Mouse (Mus musculus): ENCODE measurements around the gene Rinl. TPM values are rescaled to one million over a fixed set of nuclear protein-coding genes. Genes with fewer than 3 reads are reported as not detected.

Rinl gene
- total RNA-seq, 2 experiments from 2014 or later = 2.6 to 4.5 TPM

GRCm38 (mm10) chr7:28790066-28790806, 1.5 kb downstream of the Rinl start:
- no peak overlapping the region for H3K4me3 ChIP-seq
- peak; percentile 39 for TF ChIP-seq CTCF (conservative IDR thresholded peaks at IDR 0.05)
- no peak overlapping the region for H3K27ac ChIP-seq
- no peak for DNase-seq (ENCODE audit: low spot score in 2 of 2)

DNA sequence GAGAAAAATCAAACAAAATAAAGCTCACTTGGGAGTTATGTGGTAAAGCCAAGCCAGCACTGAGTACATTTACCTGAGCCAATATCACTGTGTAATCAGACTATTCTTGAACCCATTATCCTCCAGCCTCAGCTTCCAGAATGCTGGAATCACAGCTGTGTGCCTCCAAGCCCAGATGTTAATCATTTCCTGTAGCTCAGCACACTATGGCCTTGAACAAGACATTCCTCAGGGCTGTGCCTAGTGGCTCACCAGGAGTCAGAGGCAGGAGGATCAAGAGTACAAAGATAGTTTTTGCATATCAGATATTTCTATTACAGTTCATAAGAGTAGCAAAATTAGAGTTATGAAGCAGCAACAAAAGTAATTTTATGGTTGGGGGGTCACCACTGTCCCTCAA, 2.9 kb downstream of the Rinl start:
- Histone ChIP-seq H3K27ac (no peak overlapping the region), H3K4me3 (no peak overlapping the region)
- no peak for TF ChIP-seq CTCF (conservative IDR thresholded peaks at IDR 0.05)
- DNase-seq (ENCODE audit: low spot score in 2 of 2) = no peak

GRCm38 (mm10) chr7:28792391-28793185, 3.8 kb downstream of the Rinl start:
- Histone ChIP-seq H3K4me3 (no peak overlapping the region), H3K27ac (no peak overlapping the region)
- peak; percentile 22; the same call in 1 of the 2 replicates for TF ChIP-seq CTCF (conservative IDR thresholded peaks at IDR 0.05)
- no peak for DNase-seq (ENCODE audit: low spot score in 2 of 2)

- no peak overlapping the region for H3K27ac ChIP-seq
- TF ChIP-seq CTCF (conservative IDR thresholded peaks at IDR 0.05) = peak; percentile 72
- H3K4me3 ChIP-seq = no peak overlapping the region
- no peak for DNase-seq (ENCODE audit: low spot score in 2 of 2)
Observed at GRCm38 (mm10) chr7:28793834-28794233, 5.1 kb downstream of the Rinl start.

- DNase-seq (ENCODE audit: low spot score in 2 of 2) = no peak
- H3K4me3 ChIP-seq = no peak overlapping the region
- no peak for TF ChIP-seq CTCF (conservative IDR thresholded peaks at IDR 0.05)
- H3K27ac ChIP-seq = no peak overlapping the region
Observed at GRCm38 (mm10) chr7:28794496-28794895, 5.7 kb downstream of the Rinl start.

DNA sequence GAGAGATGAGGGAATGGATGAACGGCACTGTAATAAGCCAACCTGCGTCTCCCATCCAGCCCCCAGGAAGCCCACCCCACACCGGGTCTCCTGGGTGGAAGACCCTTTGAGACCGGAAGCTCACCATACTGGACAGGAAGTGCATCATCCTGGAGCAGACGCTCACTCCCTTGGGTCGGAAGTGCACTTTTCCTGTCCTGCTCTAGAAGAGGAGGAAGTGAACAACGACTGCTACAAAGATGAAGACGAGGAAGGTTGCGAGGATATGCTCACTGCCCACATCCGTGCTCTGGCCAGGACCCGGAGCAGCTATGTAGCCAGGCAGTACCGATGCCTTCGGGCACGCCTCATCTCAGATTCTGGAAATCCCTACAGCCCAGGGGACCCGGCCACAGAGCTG, 7.1 kb downstream of the Rinl start:
- Histone ChIP-seq H3K27ac (peak overlapping the region; percentile 72; the same call in 1 of the 2 replicates), H3K4me3 (no peak overlapping the region)
- no peak for TF ChIP-seq CTCF (conservative IDR thresholded peaks at IDR 0.05)
- DNase-seq (ENCODE audit: low spot score in 2 of 2) = no peak

- DNase-seq (ENCODE audit: low spot score in 2 of 2) = peak in 1 of 2 experiments; percentile 81
- peak; percentile 100 for TF ChIP-seq CTCF (conservative IDR thresholded peaks at IDR 0.05)
Observed at GRCm38 (mm10) chr7:28796562-28796975, 7.8 kb downstream of the Rinl start.

GRCm38 (mm10) chr7:28799994-28800393, 11.2 kb downstream of the Rinl start:
- TF ChIP-seq CTCF (conservative IDR thresholded peaks at IDR 0.05) = no peak
- no peak overlapping the region for H3K4me3 ChIP-seq
- DNase-seq (ENCODE audit: low spot score in 2 of 2) = no peak

More at GRCm38 (mm10) chr7:28796562-28796975, 7.8 kb downstream of the Rinl start:
- Histone ChIP-seq H3K27ac (peak overlapping the region; percentile 72; the same call in 1 of the 2 replicates), H3K4me3 (peak overlapping the region; percentile 49)

GRCm38 (mm10) chr7:28801451-28801850, 12.7 kb downstream of the Rinl start:
- DNase-seq (ENCODE audit: low spot score in 2 of 2) = no peak
- Histone ChIP-seq H3K4me3 (no peak overlapping the region), H3K27ac (peak overlapping the region; percentile 78)
- TF ChIP-seq CTCF (conservative IDR thresholded peaks at IDR 0.05) = no peak

More at GRCm38 (mm10) chr7:28799994-28800393, 11.2 kb downstream of the Rinl start:
- no peak overlapping the region for H3K27ac ChIP-seq

GRCm38 (mm10) chr7:28801901-28802670, 13.3 kb downstream of the Rinl start:
- DNase-seq (ENCODE audit: low spot score in 2 of 2) = no peak
- TF ChIP-seq CTCF (conservative IDR thresholded peaks at IDR 0.05) = peak; percentile 33; the same call in 1 of the 2 replicates
- no peak overlapping the region for H3K4me3 ChIP-seq

DNA sequence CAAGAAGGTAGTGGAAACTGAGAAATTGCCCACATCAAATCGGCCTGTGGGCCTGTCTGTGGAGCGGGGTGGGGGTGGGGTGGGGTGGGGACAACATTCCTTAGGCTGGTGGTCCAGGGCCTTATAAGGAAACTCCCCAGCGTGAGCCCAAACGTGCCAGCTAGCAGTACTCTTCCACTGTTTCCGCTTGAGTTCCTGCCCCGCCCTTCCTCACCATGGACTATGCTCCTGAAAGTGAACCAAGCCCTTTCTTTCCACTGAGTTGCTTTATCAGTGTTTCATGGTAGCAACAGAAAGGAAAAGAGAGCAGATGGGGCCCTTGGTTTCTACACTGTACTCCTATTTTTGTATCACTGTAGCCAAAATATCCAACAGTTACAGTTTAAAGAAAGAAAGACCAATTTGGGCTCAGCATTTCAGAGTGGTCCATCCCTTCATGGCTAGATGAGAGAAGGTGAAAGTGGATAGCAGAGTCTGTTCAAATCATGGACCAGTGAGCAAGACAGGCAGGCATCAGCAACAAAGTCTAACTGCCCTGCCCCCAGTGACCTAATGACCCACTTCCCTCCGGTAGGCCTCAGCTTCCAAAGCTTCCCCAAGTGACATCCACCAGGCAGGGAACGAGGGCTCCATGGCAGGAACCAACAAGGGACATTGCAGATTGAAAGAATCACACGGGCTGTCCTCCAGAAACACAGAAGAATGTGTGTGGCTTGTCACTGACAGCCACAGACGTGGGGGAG, 14.2 kb downstream of the Rinl start:
- no peak overlapping the region for H3K4me3 ChIP-seq
- DNase-seq (ENCODE audit: low spot score in 2 of 2) = no peak
- peak overlapping the region; percentile 78 for H3K27ac ChIP-seq
- no peak for TF ChIP-seq CTCF (conservative IDR thresholded peaks at IDR 0.05)

More at GRCm38 (mm10) chr7:28801901-28802670, 13.3 kb downstream of the Rinl start:
- H3K27ac ChIP-seq = peak overlapping the region; percentile 78

GRCm38 (mm10) chr7:28803756-28804155, 15.0 kb downstream of the Rinl start:
- Histone ChIP-seq H3K4me3 (no peak overlapping the region), H3K27ac (no peak overlapping the region)
- TF ChIP-seq CTCF (conservative IDR thresholded peaks at IDR 0.05) = no peak
- no peak for DNase-seq (ENCODE audit: low spot score in 2 of 2)

Measured in layer of hippocampus, adult 2 months (tissue).